Mouse (Mus musculus) limb, embryonic 11.5 days (tissue): ENCODE data around the gene Poldip2. TPM values are rescaled to one million over a fixed set of nuclear protein-coding genes. Genes with fewer than 3 reads are reported as not detected.

Source experiments
- polyA plus RNA-seq: library from polyadenylated mRNA; unstranded; fragments of >200 nt; fragmentation: Nextera tagmentation; extraction: Ambion mirVana; gene quantifications from 2 replicates; pipeline ENCODE4 v1.2.1, GENCODE M21; 2014

Gene Poldip2
- polyA plus RNA-seq, 1 experiment from 2014 or later, result 164 TPM

Other genes starting within 250 kb of the Poldip2 start
- gene BC030499, start 221.4 kb upstream of the Poldip2 start, polyA plus RNA-seq, result 0.09 and 0.16 TPM in 2 replicates
- 65.6 and 72.4 TPM in 2 replicates for gene Spag5, start 210.7 kb upstream of the Poldip2 start, polyA plus RNA-seq
- gene Aldoc, start 189.2 kb upstream of the Poldip2 start, polyA plus RNA-seq, result 3.6 and 8.5 TPM in 2 replicates
- gene Pigs, start 183.8 kb upstream of the Poldip2 start, polyA plus RNA-seq, result 69.2 and 70.2 TPM in 2 replicates
- gene Unc119, start 168.7 kb upstream of the Poldip2 start, polyA plus RNA-seq, result 84.2 and 86.9 TPM in 2 replicates
- gene Foxn1, start 125.6 kb upstream of the Poldip2 start, polyA plus RNA-seq, result 0.04 and 0.06 TPM in 2 replicates
- not detected in 2 replicates for gene Slc13a2, start 90.0 kb upstream of the Poldip2 start, polyA plus RNA-seq
- gene Slc46a1, start 46.5 kb upstream of the Poldip2 start, polyA plus RNA-seq, result 14.9 and 16.2 TPM in 2 replicates
- gene Sarm1, start 14.4 kb upstream of the Poldip2 start, polyA plus RNA-seq, result 2.2 and 2.5 TPM in 2 replicates
- gene Vtn, start 13.1 kb upstream of the Poldip2 start, polyA plus RNA-seq, result 0.41 TPM in 1 of 2 replicates, not detected in the other
- not detected in 2 replicates for gene Sebox, start 8.7 kb upstream of the Poldip2 start, polyA plus RNA-seq
- gene Tmem199, start within 50 bp of the Poldip2 start, polyA plus RNA-seq, result 62.0 and 66.5 TPM in 2 replicates
- gene Tnfaip1, start 24.1 kb downstream of the Poldip2 start, polyA plus RNA-seq, result 84.3 and 85.1 TPM in 2 replicates
- 128 and 130 TPM in 2 replicates for gene Ift20, start 24.2 kb downstream of the Poldip2 start, polyA plus RNA-seq
- 83.3 and 83.8 TPM in 2 replicates for gene Tmem97, start 38.6 kb downstream of the Poldip2 start, polyA plus RNA-seq
- gene Nlk, start 185.2 kb downstream of the Poldip2 start, polyA plus RNA-seq, result 14.2 and 14.9 TPM in 2 replicates
- 35.3 and 41.3 TPM in 2 replicates for gene Ccnq, start 239.5 kb downstream of the Poldip2 start, polyA plus RNA-seq